Mouse (Mus musculus) E14TG2a.4 (cell line): ENCODE results near the gene Bpifb1.
"Not testable (repeated sequence)": the region's sequence is repeated elsewhere in the genome, so short reads cannot be mapped to it uniquely, and the experiment has no call there.

Experiments
- H3K27me3 ChIP-seq: 2 replicates; pipeline ENCODE4 v1.6.1; 2014; ENCODE audit warnings: low read length, control low read depth; ENCODE audit not compliant: insufficient read depth
- H3K36me3 ChIP-seq: 2 replicates; pipeline ENCODE4 v1.6.1; 2014; ENCODE audit warnings: low read length, control low read depth; ENCODE audit not compliant: insufficient read depth
- H3K4me1 ChIP-seq: replicated peaks from 2 replicates; pipeline ENCODE4 v1.6.1; 2014; ENCODE audit warnings: low read depth, low read length, control low read depth
- H3K4me3 ChIP-seq: replicated peaks from 2 replicates; pipeline ENCODE4 v1.5.1; 2014; ENCODE audit warnings: mild to moderate bottlenecking, low read length
- H3K9me3 ChIP-seq: 2 replicates; pipeline ENCODE4 v1.6.1; 2014; ENCODE audit warnings: low read length, control low read depth
- CTCF ChIP-seq: conservative IDR thresholded peaks from 2 replicates; pipeline ENCODE4 v1.5.1; 2014; ENCODE audit warnings: low read length
- NANOG ChIP-seq: IDR thresholded peaks from 2 replicates; pipeline ENCODE4 v1.6.1; 2014; ENCODE audit warnings: borderline replicate concordance, low read length, mixed read lengths
- POU5F1 ChIP-seq: IDR thresholded peaks from 2 replicates; pipeline ENCODE4 v1.6.1; 2014; ENCODE audit warnings: low read length, borderline replicate concordance

The Bpifb1 gene

GRCm38 (mm10) chr2:154255770-154256169 lies 65.2 kb downstream of the Bpifb1 start:
- Histone ChIP-seq H3K4me3 (no peak overlapping the region), H3K27me3 (no peaks in the 10 kb centered on the region)
- TF ChIP-seq CTCF (no peak), NANOG (no peak), POU5F1 (no peak)

GRCm38 (mm10) chr2:154257554-154257953 lies 66.9 kb downstream of the Bpifb1 start, which contains the start of gene Bpifb9a:
Gene Bpifb9a (plus strand): TSS chr2:154257854.
- not testable (repeated sequence) for H3K27me3 ChIP-seq, H3K36me3 ChIP-seq, H3K4me1 ChIP-seq, H3K4me3 ChIP-seq, H3K9me3 ChIP-seq

More at GRCm38 (mm10) chr2:154255770-154256169, 65.2 kb downstream of the Bpifb1 start:
- no peaks in the 10 kb centered on the region for H3K4me1 ChIP-seq
- H3K36me3 ChIP-seq = no peaks in the 10 kb centered on the region
- H3K9me3 ChIP-seq = no peaks in the 10 kb centered on the region

- not testable (repeated sequence) for H3K4me3 ChIP-seq, H3K27me3 ChIP-seq, H3K36me3 ChIP-seq, H3K9me3 ChIP-seq, H3K4me1 ChIP-seq
Observed at GRCm38 (mm10) chr2:154264397-154264796, 73.8 kb downstream of the Bpifb1 start.
